12 mouse cellular contexts compared by ENCODE assay signal in genomic region chr6:29079291-29079690, GRCm38 (mm10). TPM values are rescaled to one million over a fixed set of nuclear protein-coding genes. Genes with fewer than 3 reads are reported as not detected.
A peak's percentile ranks its signal among the peaks of the same experiment; 100 is the strongest.
DNase-seq lines count a peak whose midpoint lies in the region; ATAC-seq and TF ChIP-seq lines count a peak whose summit lies in the region.
"Had no signal": no experiment of that assay in that cellular context is flagged by ENCODE, and none has a peak within 500 bp of the region (broad histone marks: within the 10 kb centered on the region; RNA-seq: fewer than 3 reads in every experiment).

No protein-coding gene starts in this region.

- H3K9me3 ChIP-seq in midbrain, embryonic 14.5 days (ENCODE audit: control insufficient read depth, low read length) = no peaks in the 10 kb centered on the region
- no peaks in the 10 kb centered on the region for H3K9me3 ChIP-seq in midbrain, embryonic 16.5 days (replicated peaks; ENCODE audit: control insufficient read depth, low read length, poor library complexity, severe bottlenecking)
- H3K9me3 ChIP-seq in stomach, embryonic 15.5 days = no peaks in the 10 kb centered on the region
- H3K9me3 ChIP-seq: embryonic facial prominence, embryonic 15.5 days; neural tube, embryonic 12.5 days had no signal

- H3K9ac ChIP-seq in midbrain, embryonic 14.5 days (replicated peaks; ENCODE audit: low read length) = 0 out of 2 replicates have a peak overlapping the region, but pooled peaks have one; percentile 6
- no peak overlapping the region for H3K9ac ChIP-seq in midbrain, embryonic 16.5 days (ENCODE audit: low read depth, low read length)
- no peak overlapping the region for H3K9ac ChIP-seq in stomach, embryonic 15.5 days
- H3K9ac ChIP-seq: embryonic facial prominence, embryonic 15.5 days; neural tube, embryonic 12.5 days had no signal

- 0 out of 2 replicates have a peak overlapping the region, but pooled peaks have one; percentile 22 for H3K27ac ChIP-seq in midbrain, embryonic 14.5 days (replicated peaks; ENCODE audit: low read depth, low read length)
- no peak overlapping the region for H3K27ac ChIP-seq in midbrain, embryonic 16.5 days (ENCODE audit: low read length)
- peak overlapping the region; percentile 28; the same call in 1 of the 2 replicates for H3K27ac ChIP-seq in left cerebral cortex, adult 2 months
- H3K27ac ChIP-seq in stomach, embryonic 15.5 days = no peak overlapping the region
- H3K27ac ChIP-seq: embryonic facial prominence, embryonic 15.5 days; neural tube, embryonic 12.5 days had no signal

- ATAC-seq in midbrain, embryonic 14.5 days (ENCODE audit: low FRiP score, low TSS enrichment) = no peak
- no peak for ATAC-seq in midbrain, embryonic 16.5 days
- peak; percentile 32; the same call in 1 of the 2 replicates for ATAC-seq in stomach, embryonic 15.5 days (ENCODE audit: insufficient read depth, low FRiP score, low read depth)
- no peak for ATAC-seq in granulocyte monocyte progenitor cell, adult 5-6 weeks (replicated peaks; ENCODE audit: poor library complexity, severe bottlenecking)

- intact Hi-C loops in left cerebral cortex, adult 2 months (cut with DNase I) = no loop called here

- H3K36me3 ChIP-seq in midbrain, embryonic 14.5 days (ENCODE audit: control insufficient read depth, insufficient read depth, low read length) = no peaks in the 10 kb centered on the region
- H3K36me3 ChIP-seq in midbrain, embryonic 16.5 days (ENCODE audit: control insufficient read depth, insufficient read depth, low read length) = no peaks in the 10 kb centered on the region
- H3K36me3 ChIP-seq in stomach, embryonic 15.5 days = no peaks in the 10 kb centered on the region
- H3K36me3 ChIP-seq: embryonic facial prominence, embryonic 15.5 days; neural tube, embryonic 12.5 days had no signal

- no peak overlapping the region for H3K4me2 ChIP-seq in midbrain, embryonic 14.5 days (ENCODE audit: low read length)
- H3K4me2 ChIP-seq in midbrain, embryonic 16.5 days (ENCODE audit: low read length) = no peak overlapping the region
- H3K4me2 ChIP-seq in stomach, embryonic 15.5 days = no peak overlapping the region
- H3K4me2 ChIP-seq: embryonic facial prominence, embryonic 15.5 days; neural tube, embryonic 12.5 days had no signal

- peak; percentile 38 to 47 for DNase-seq in cerebellum, postnatal 14 days
- no peak for DNase-seq in cerebellum, postnatal 4 days (ENCODE audit: low spot score in 2 of 2)
- DNase-seq in midbrain, embryonic 14.5 days = no peak
- peak; percentile 54 to 57 for DNase-seq in left cerebral cortex, adult 2 months (ENCODE audit: extremely low spot score in 1 of 2, low spot score in 2 of 2)
- no peak for DNase-seq in cerebellum, adult 8-10 months
- DNase-seq: lung, postnatal 14 days had no signal

- H3K4me1 ChIP-seq in midbrain, embryonic 14.5 days (ENCODE audit: control insufficient read depth, insufficient read depth, low read length) = no peaks in the 10 kb centered on the region
- H3K4me1 ChIP-seq in midbrain, embryonic 16.5 days (ENCODE audit: control insufficient read depth, insufficient read depth, low read length) = no peaks in the 10 kb centered on the region
- peaks cover 6% of the 10 kb centered on the region; the same call in 1 of the 2 replicates for H3K4me1 ChIP-seq in stomach, embryonic 15.5 days
- H3K4me1 ChIP-seq: embryonic facial prominence, embryonic 15.5 days; neural tube, embryonic 12.5 days had no signal

- no peak overlapping the region for H3K4me3 ChIP-seq in midbrain, embryonic 14.5 days (replicated peaks; ENCODE audit: low read depth, low read length)
- no peak overlapping the region for H3K4me3 ChIP-seq in midbrain, embryonic 16.5 days (ENCODE audit: low read depth, low read length)
- no peak overlapping the region for H3K4me3 ChIP-seq in left cerebral cortex, adult 2 months
- no peak overlapping the region for H3K4me3 ChIP-seq in stomach, embryonic 15.5 days (replicated peaks)
- H3K4me3 ChIP-seq: embryonic facial prominence, embryonic 15.5 days; neural tube, embryonic 12.5 days had no signal

- TF ChIP-seq CTCF in left cerebral cortex, adult 2 months (IDR thresholded peaks at IDR 0.05) = no peak

- no peaks in the 10 kb centered on the region for H3K27me3 ChIP-seq in midbrain, embryonic 14.5 days (ENCODE audit: control insufficient read depth, insufficient read depth, low read length)
- no peaks in the 10 kb centered on the region for H3K27me3 ChIP-seq in midbrain, embryonic 16.5 days (ENCODE audit: control insufficient read depth, insufficient read depth, low read depth, low read length)
- no peaks in the 10 kb centered on the region for H3K27me3 ChIP-seq in stomach, embryonic 15.5 days (replicated peaks)
- H3K27me3 ChIP-seq: embryonic facial prominence, embryonic 15.5 days; neural tube, embryonic 12.5 days had no signal

- 70% methylated on average over 4 of the region's 4 CpGs for WGBS in midbrain, embryonic 14.5 days
- 68% methylated on average over 4 of the region's 4 CpGs for WGBS in midbrain, embryonic 16.5 days
- 44% methylated on average over 4 of the region's 4 CpGs for WGBS in stomach, embryonic 15.5 days

RNA-seq across cellular contexts. Expression of gene Lep, which starts 19.3 kb away (rescaled TPM):
- polyA plus RNA-seq in midbrain, embryonic 14.5 days (2014; fragmentation: Nextera tagmentation; extraction: Ambion mirVana) = not detected in 2 replicates
- polyA plus RNA-seq in midbrain, embryonic 16.5 days (2015; fragmentation: Nextera tagmentation; extraction: Ambion mirVana) = not detected in 2 replicates
- total RNA-seq in left cerebral cortex, adult 2 months (2021) = not detected
- not detected in 2 replicates for polyA plus RNA-seq in stomach, embryonic 15.5 days (2015; fragmentation: Nextera tagmentation; extraction: Ambion mirVana)
- total RNA-seq in granulocyte monocyte progenitor cell, adult 5-6 weeks (2014; fragmentation: Nextera tagmentation) = not detected in 2 replicates
- total RNA-seq in granulocyte monocyte progenitor cell, adult 5-6 weeks (2017) = not detected in 2 replicates
- polyA plus RNA-seq: embryonic facial prominence, embryonic 15.5 days; heart, embryonic 14.5 days; neural tube, embryonic 12.5 days had no signal

Comparison
In these comparisons a context has a peak if more than half of its experiments do, and no peak if none do; other contexts are left out.
1. DNase-seq: peak in cerebellum, postnatal 14 days (2 of 2) and left cerebral cortex, adult 2 months (2 of 2); none in cerebellum, postnatal 4 days (0 of 2), midbrain, embryonic 14.5 days (single experiment) and cerebellum, adult 8-10 months (single experiment).
2. H3K27ac ChIP-seq: peak in midbrain, embryonic 14.5 days (single experiment) and left cerebral cortex, adult 2 months (single experiment); none in midbrain, embryonic 16.5 days (single experiment) and stomach, embryonic 15.5 days (single experiment).